Mouse (Mus musculus): ENCODE measurements at regions not wholly inside any gene's neighbourhood (a gene's known extent, or its start where the extent isn't known, plus 50 kb on each side); places are given as distances from the start of the nearest gene placed in this dataset.
A peak's percentile ranks its signal among the peaks of the same experiment; 100 is the strongest.

DNA sequence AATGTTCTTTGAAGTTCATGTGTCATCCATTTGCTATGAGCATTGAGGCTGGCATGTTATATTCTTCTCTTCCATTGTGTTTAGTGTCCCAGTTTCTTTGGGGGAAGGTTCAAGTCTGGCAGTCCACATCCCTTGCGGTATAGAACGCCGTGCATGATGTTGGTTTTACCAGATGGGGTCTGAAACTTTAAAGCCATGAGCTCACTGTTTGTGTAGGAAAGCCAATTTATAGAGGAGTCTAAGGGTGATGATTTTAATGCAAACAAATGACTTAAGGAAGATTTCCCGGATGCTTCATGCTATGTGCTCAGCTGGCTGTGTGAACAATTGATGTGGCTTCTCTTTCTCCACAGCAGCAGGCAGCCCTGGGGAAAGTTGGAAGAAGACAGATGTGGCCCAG, 104.0 kb upstream of the Hey2 start:
- DNase-seq (ENCODE audit: inconsistent ontology term) = no peak

DNA sequence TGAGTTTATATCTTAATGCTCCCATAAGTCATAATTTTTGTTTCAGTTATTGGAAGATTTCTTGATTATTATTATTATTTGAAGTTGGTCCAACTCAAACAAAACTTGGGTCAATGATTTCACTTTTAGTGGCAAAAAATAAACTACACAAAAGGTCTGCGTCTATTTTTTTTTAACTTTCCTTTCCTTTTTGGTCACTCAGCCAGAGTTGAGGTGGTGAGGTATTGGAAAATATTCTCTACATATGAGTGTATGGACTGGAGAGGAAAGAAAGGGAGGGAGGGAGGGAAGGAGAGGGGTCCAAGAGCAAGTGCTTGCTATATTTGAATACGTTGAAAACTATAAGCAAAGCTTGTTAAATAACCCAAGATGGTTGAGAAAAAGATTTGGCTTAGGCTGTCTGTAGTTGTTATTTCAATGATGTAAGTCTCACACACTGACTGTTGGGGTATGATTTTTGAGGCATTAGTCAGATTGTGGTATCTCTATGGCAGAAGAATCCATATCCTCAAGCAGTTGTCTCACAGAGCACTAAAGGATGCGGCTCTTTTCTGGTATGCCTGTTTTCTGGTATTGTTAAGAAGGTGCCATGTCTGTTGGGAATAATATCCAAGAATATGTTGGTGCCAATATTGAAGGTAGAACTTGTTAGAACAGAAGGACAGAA, 75.9 kb upstream of the Hey2 start:
- peak; percentile 32 for DNase-seq (ENCODE audit: inconsistent ontology term)

DNA sequence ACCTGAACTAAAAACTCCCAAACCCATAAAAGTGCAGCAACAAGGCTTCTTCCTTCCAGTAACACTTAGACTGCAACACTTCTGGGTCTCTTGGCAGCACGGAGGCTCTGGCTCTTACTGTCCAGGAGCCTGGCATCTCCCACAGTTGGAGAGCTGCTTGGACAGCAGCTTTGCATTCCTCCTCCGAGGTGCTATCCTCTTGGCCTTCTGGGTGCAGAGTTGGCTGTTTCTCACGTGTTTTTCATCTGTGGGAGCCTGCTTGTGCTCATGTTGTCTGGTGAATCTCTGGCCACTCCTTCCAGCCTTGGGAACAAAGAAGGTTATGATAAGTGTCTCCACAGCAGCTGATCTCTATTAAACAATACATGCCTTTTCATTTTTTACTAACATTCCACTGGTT, 51.2 kb upstream of the Hey2 start:
- peak; percentile 54 for DNase-seq (ENCODE audit: inconsistent ontology term)
